Mouse (Mus musculus) brain, adult 2 months (tissue): ENCODE data around the gene Olfr1101.

Experiments used
- DNase-seq: peaks from one replicate; pipeline ENCODE4 v3.0.0; 2011; ENCODE audit warnings: low read depth, low spot score

Gene Olfr1101

DNA sequence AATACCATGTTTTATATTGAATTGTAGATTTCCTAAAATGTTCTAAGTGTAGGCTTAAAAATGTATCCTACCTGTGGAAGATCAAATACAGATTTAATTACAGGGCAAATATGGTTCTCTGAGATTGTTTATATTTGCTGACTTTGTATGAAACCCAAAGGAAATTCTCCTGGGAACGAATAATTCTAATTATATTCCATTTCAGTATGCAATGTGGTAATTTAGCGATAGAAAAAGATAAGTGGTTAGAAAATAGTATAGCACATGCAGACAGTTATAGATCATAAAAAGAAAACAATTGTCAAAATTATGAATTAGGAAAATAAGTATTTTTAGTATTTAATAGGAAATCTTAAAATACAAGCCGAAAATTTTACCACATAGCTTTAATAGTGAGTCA is at the start of gene Olfr1101:
TSS of gene Olfr1101 (minus strand) at position 101 of the 400 bp plus-strand sequence.
- DNase-seq: no peak

GRCm38 (mm10) chr2:87036431-87036830 is 45.4 kb upstream of the Olfr1101 start, which contains the start of gene Olfr1105:
TSS of gene Olfr1105 (minus strand) at chr2:87036531.
- DNase-seq: no peak

GRCm38 (mm10) chr2:87026980-87027379 is 36.0 kb upstream of the Olfr1101 start, which contains the start of gene Olfr1104:
TSS of gene Olfr1104 (minus strand) at chr2:87027080.
- DNase-seq: no peak

DNA sequence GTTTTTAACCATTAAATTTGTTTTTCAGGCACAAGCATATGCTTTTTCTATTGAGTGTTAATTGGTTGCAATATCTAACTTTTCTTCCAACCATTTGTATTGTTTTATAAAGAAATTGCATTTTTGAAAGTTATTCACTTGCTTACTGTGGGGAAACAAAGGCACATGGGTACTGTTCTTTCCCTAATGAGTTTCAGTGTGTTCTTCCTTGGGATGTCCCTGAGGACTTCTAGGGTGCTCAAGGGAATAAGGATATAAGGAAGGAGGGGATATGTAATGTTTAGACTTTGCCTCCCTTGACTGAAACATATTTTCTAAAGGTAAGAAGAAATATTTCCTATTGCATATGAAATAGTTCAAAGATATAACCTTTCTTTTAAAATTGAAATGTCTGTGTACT is 7.1 kb upstream of the Olfr1101 start, which contains the start of gene Olfr1102:
TSS of gene Olfr1102 (plus strand) at position 301 of the 400 bp plus-strand sequence.
- DNase-seq: no peak

GRCm38 (mm10) chr2:86979854-86980253 is 11.2 kb downstream of the Olfr1101 start, which contains the start of gene Olfr1100:
TSS of gene Olfr1100 (minus strand) at chr2:86979954.
- no peak for DNase-seq

DNA sequence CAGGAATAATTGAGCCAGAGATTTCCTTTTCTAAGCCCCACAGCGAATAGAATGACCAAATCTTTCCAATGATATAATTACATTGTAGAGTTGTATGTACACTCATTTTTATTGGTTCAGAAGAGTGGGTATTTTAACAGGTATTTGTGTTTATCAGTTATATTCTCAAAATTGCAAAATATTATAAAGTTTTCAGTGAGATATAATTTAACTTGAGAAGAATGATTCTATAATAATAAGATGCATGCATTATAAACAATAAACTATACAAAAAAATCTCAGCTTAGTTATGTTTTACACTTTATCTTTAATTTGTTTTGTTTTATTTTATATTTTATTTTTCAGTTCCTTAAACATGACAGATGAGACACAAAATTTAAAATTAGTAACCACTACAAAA is 30.4 kb downstream of the Olfr1101 start, which contains the start of gene Olfr1099:
TSS of gene Olfr1099 (minus strand) at position 101 of the 400 bp plus-strand sequence.
- DNase-seq: no peak
